ENCODE assay signal across 9 mouse cellular contexts in genomic region chr3:129220681-129221379, GRCm38 (mm10). TPM values are rescaled to one million over a fixed set of nuclear protein-coding genes. Genes with fewer than 3 reads are reported as not detected.
A peak's percentile ranks its signal among the peaks of the same experiment; 100 is the strongest.
DNase-seq lines count a peak whose midpoint lies in the region; ATAC-seq and TF ChIP-seq lines count a peak whose summit lies in the region.
"Had no signal": no experiment of that assay in that cellular context is flagged by ENCODE, and none has a peak within 500 bp of the region (broad histone marks: within the 10 kb centered on the region; RNA-seq: fewer than 3 reads in every experiment).

No protein-coding gene starts in this region.

- no peak for TF ChIP-seq CTCF in Patski (IDR thresholded peaks at IDR 0.05)
- no peak for TF ChIP-seq CTCF in intestine, postnatal 0 days (IDR thresholded peaks at IDR 0.05; ENCODE audit: low read depth)

- DNase-seq in heart, embryonic 10.5 days (ENCODE audit: low spot score), result no peak
- DNase-seq in heart, postnatal 25 days (ENCODE audit: low spot score), result no peak
- peak; percentile 44 for DNase-seq in Patski (ENCODE audit: low read depth, low spot score)
- DNase-seq in right cerebral cortex, postnatal 10 days (ENCODE audit: low spot score in 2 of 2), result no peak
- DNase-seq in layer of hippocampus, adult 9-10 months (ENCODE audit: low spot score), result no peak
- DNase-seq in frontal cortex, postnatal 25 days (ENCODE audit: low spot score in 2 of 2), result no peak

- ATAC-seq in Patski, result no peak
- peak; percentile 65 for ATAC-seq in intestine, postnatal 0 days
- no peak for ATAC-seq in liver, embryonic 12.5 days
- ATAC-seq: hindbrain, postnatal 0 days had no signal

- in situ Hi-C loops in Patski (cut with MboI; ENCODE audit: low pct_unique_long_range_greater_than_20kb), result loop anchor here (25.0 kb wide), 1 partner anchor 1384 kb away; the partner anchor contains the start of gene Ap1ar

- H3K27ac ChIP-seq in heart, embryonic 10.5 days, result peak overlapping the region; percentile 50
- peak overlapping the region; percentile 71 for H3K27ac ChIP-seq in intestine, postnatal 0 days (ENCODE audit: low read depth, low read length)
- H3K27ac ChIP-seq in liver, embryonic 12.5 days, result no peak overlapping the region
- H3K27ac ChIP-seq: hindbrain, postnatal 0 days had no signal

- 3% methylated on average over 24 of the region's 24 CpGs for WGBS in heart, embryonic 10.5 days
- 16% methylated on average over 24 of the region's 24 CpGs for WGBS in intestine, postnatal 0 days
- 5% methylated on average over 24 of the region's 24 CpGs for WGBS in liver, embryonic 12.5 days (ENCODE audit: insufficient replicate concordance)

- H3K4me1 ChIP-seq in heart, embryonic 10.5 days, result peaks cover 28% of the 10 kb centered on the region
- H3K4me1 ChIP-seq in intestine, postnatal 0 days (replicated peaks; ENCODE audit: control insufficient read depth, insufficient read depth, low read length), result no peaks in the 10 kb centered on the region
- no peaks in the 10 kb centered on the region for H3K4me1 ChIP-seq in liver, embryonic 12.5 days

- intact Hi-C loops in heart, postnatal 25 days (cut with DNase I), result no loop called here

- no peaks in the 10 kb centered on the region for H3K36me3 ChIP-seq in heart, embryonic 10.5 days
- no peaks in the 10 kb centered on the region for H3K36me3 ChIP-seq in intestine, postnatal 0 days (ENCODE audit: control insufficient read depth, insufficient read depth)
- no peaks in the 10 kb centered on the region for H3K36me3 ChIP-seq in liver, embryonic 12.5 days

- peak overlapping the region; percentile 40; the same call in 1 of the 2 replicates for H3K9ac ChIP-seq in intestine, postnatal 0 days (ENCODE audit: low read depth, low read length)
- H3K9ac ChIP-seq in liver, embryonic 12.5 days, result no peak overlapping the region

- H3K27me3 ChIP-seq in heart, embryonic 10.5 days (ENCODE audit: insufficient read depth, poor library complexity, severe bottlenecking), result peaks cover 84% of the 10 kb centered on the region
- no peaks in the 10 kb centered on the region for H3K27me3 ChIP-seq in Patski
- peaks cover 17% of the 10 kb centered on the region for H3K27me3 ChIP-seq in intestine, postnatal 0 days (replicated peaks; ENCODE audit: control insufficient read depth, insufficient read depth, low read length)
- peaks cover 97% of the 10 kb centered on the region for H3K27me3 ChIP-seq in liver, embryonic 12.5 days (replicated peaks)

- no peaks in the 10 kb centered on the region for H3K9me3 ChIP-seq in heart, embryonic 10.5 days
- H3K9me3 ChIP-seq in intestine, postnatal 0 days (ENCODE audit: control insufficient read depth), result no peaks in the 10 kb centered on the region
- no peaks in the 10 kb centered on the region for H3K9me3 ChIP-seq in liver, embryonic 12.5 days (replicated peaks)

- peak overlapping the region; percentile 53 for H3K4me3 ChIP-seq in heart, embryonic 10.5 days
- H3K4me3 ChIP-seq in intestine, postnatal 0 days (ENCODE audit: low read depth, low read length), result peak overlapping the region; percentile 59
- no peak overlapping the region for H3K4me3 ChIP-seq in liver, embryonic 12.5 days

- CTCF ChIA-PET in Patski (lab: Charles Lee), result interaction anchor here (1.0 to 17.4 kb wide), 5 partner anchors 9 to 873 kb away, joined by 3 to 345 read pairs (median 3); partner anchors contain the start of gene Pitx2

- POLR2A ChIA-PET in Patski (lab: Charles Lee), result interaction anchor here (1.2 to 17.0 kb wide), 3 partner anchors 13 to 873 kb away, joined by 3 to 623 read pairs (median 4); partner anchors contain the start of gene Pitx2

- H3K4me2 ChIP-seq in intestine, postnatal 0 days (replicated peaks; ENCODE audit: low read depth), result peak overlapping the region; percentile 94
- 0 out of 2 replicates have a peak overlapping the region, but pooled peaks have one; percentile 1 for H3K4me2 ChIP-seq in liver, embryonic 12.5 days

RNA-seq across cellular contexts. Expression of gene Pitx2, which starts 21.2 kb away (rescaled TPM):
- 35.1 and 60.0 TPM in 2 replicates for polyA plus RNA-seq in heart, embryonic 10.5 days (2016; fragmentation: Nextera tagmentation; extraction: Ambion mirVana)
- 1 to 10 TPM; 1.3 TPM for total RNA-seq in heart, postnatal 25 days (2021)
- polyA plus RNA-seq in Patski (2021), result 199 TPM
- polyA plus RNA-seq in intestine, postnatal 0 days (2015; fragmentation: Nextera tagmentation; extraction: Ambion mirVana), result 12.3 and 18.3 TPM in 2 replicates
- polyA plus RNA-seq in liver, embryonic 12.5 days (2016; fragmentation: Nextera tagmentation; extraction: Ambion mirVana), result 5.0 and 5.9 TPM in 2 replicates
